35 mouse cellular contexts compared by ENCODE assay signal in genomic region chr15:82435011-82435410, GRCm38 (mm10). TPM values are rescaled to one million over a fixed set of nuclear protein-coding genes. Genes with fewer than 3 reads are reported as not detected.
"Had no signal": no experiment of that assay in that cellular context is flagged by ENCODE, and none has a peak within 500 bp of the region (broad histone marks: within the 10 kb centered on the region; RNA-seq: fewer than 3 reads in every experiment).

No protein-coding gene starts in this region.

- H3K36me3 ChIP-seq: hindbrain, embryonic 10.5 days; hindbrain, embryonic 12.5 days; intestine, embryonic 15.5 days; limb, embryonic 10.5 days; limb, embryonic 12.5 days; liver, embryonic 13.5 days had no signal

- ATAC-seq: forebrain, postnatal 0 days; hindbrain, embryonic 16.5 days; inflammation-experienced regulatory T-cells, adult 6 months; intestine, embryonic 15.5 days; intestine, postnatal 0 days had no signal

- H3K27ac ChIP-seq: gastrocnemius, adult 2 months; hindbrain, embryonic 10.5 days; hindbrain, embryonic 12.5 days; hindbrain, embryonic 14.5 days; intestine, embryonic 15.5 days; layer of hippocampus, adult 2 months; left cerebral cortex, adult 2 months; limb, embryonic 10.5 days; limb, embryonic 12.5 days; liver, embryonic 13.5 days had no signal

- H3K4me2 ChIP-seq: heart, embryonic 11.5 days; hindbrain, embryonic 12.5 days; hindbrain, embryonic 14.5 days; intestine, embryonic 15.5 days; limb, embryonic 12.5 days; liver, embryonic 13.5 days had no signal

- DNase-seq: forebrain, postnatal 0 days; gastrocnemius, adult 2 months; gastrocnemius, postnatal 10 days; gastrocnemius, postnatal 25 days; heart, postnatal 4 days; kidney, adult 18-20 months; kidney, adult 8-10 months; kidney, postnatal 10 days; kidney, postnatal 25 days; kidney, postnatal 4 days; liver; liver, embryonic 13.5 days had no signal

- H3K4me1 ChIP-seq: hindbrain, embryonic 12.5 days; intestine, embryonic 15.5 days; limb, embryonic 10.5 days; limb, embryonic 12.5 days; liver, embryonic 13.5 days had no signal

- H3K27me3 ChIP-seq: hindbrain, embryonic 12.5 days; intestine, embryonic 15.5 days; limb, embryonic 12.5 days; liver, embryonic 13.5 days had no signal

- H3K4me3 ChIP-seq: gastrocnemius, adult 2 months; hindbrain, embryonic 10.5 days; hindbrain, embryonic 12.5 days; intestine, embryonic 15.5 days; layer of hippocampus, adult 2 months; left cerebral cortex, adult 2 months; limb, embryonic 10.5 days; limb, embryonic 12.5 days; liver, embryonic 13.5 days had no signal

- H3K9ac ChIP-seq: forebrain, postnatal 0 days; hindbrain, embryonic 12.5 days; hindbrain, embryonic 14.5 days; intestine, embryonic 15.5 days; limb, embryonic 12.5 days; liver, embryonic 13.5 days had no signal

- H3K9me3 ChIP-seq: intestine, embryonic 15.5 days; liver, embryonic 13.5 days had no signal

RNA-seq across cellular contexts. Expression of gene Cyp2d9, which starts 1.8 kb away (rescaled TPM):
- total RNA-seq: forebrain, postnatal 0 days; gastrocnemius, adult 2 months; gastrocnemius, postnatal 25 days; granulocyte monocyte progenitor cell, adult 5-6 weeks; heart, postnatal 10 days; layer of hippocampus, adult 2 months; layer of hippocampus, postnatal 10 days; left cerebral cortex, adult 2 months; left cerebral cortex, postnatal 14 days; left cerebral cortex, postnatal 36 days had no signal
- polyA plus RNA-seq: forebrain, postnatal 0 days; heart, embryonic 11.5 days; heart, embryonic 14.5 days; heart, embryonic 16.5 days; hindbrain, embryonic 10.5 days; hindbrain, embryonic 12.5 days; hindbrain, embryonic 14.5 days; hindbrain, embryonic 16.5 days; inflammation-experienced regulatory T-cells, adult 6 months; intestine, postnatal 0 days; limb, embryonic 10.5 days; limb, embryonic 12.5 days had no signal

RNA-seq across cellular contexts. Expression of gene Cyp2d10, which starts 28.0 kb away (rescaled TPM):
- total RNA-seq: forebrain, postnatal 0 days; gastrocnemius, adult 2 months; gastrocnemius, postnatal 25 days; granulocyte monocyte progenitor cell, adult 5-6 weeks; heart, postnatal 10 days; heart, postnatal 4 days; layer of hippocampus, postnatal 25 days; left cerebral cortex, postnatal 14 days; left cerebral cortex, postnatal 36 days had no signal
- polyA plus RNA-seq: forebrain, postnatal 0 days; heart, embryonic 14.5 days; hindbrain, embryonic 10.5 days; hindbrain, embryonic 12.5 days; hindbrain, embryonic 14.5 days; hindbrain, embryonic 16.5 days; inflammation-experienced regulatory T-cells, adult 6 months; kidney, embryonic 14.5 days; limb, embryonic 10.5 days; limb, embryonic 12.5 days; limb, embryonic 14.5 days had no signal

RNA-seq across cellular contexts. Expression of gene Cyp2d11, which starts 41.2 kb away (rescaled TPM):
- total RNA-seq: forebrain, postnatal 0 days; gastrocnemius, adult 2 months; gastrocnemius, postnatal 10 days; granulocyte monocyte progenitor cell, adult 5-6 weeks; heart, postnatal 10 days; layer of hippocampus, postnatal 10 days; left cerebral cortex, adult 2 months; left cerebral cortex, postnatal 14 days had no signal
- polyA plus RNA-seq: forebrain, postnatal 0 days; heart, embryonic 11.5 days; heart, embryonic 14.5 days; heart, embryonic 16.5 days; hindbrain, embryonic 10.5 days; hindbrain, embryonic 12.5 days; hindbrain, embryonic 14.5 days; hindbrain, embryonic 16.5 days; inflammation-experienced regulatory T-cells, adult 6 months; intestine, embryonic 15.5 days; intestine, postnatal 0 days; kidney, embryonic 14.5 days; kidney, embryonic 16.5 days; limb, embryonic 10.5 days; limb, embryonic 12.5 days; limb, embryonic 14.5 days; liver, embryonic 13.5 days had no signal
